In the genomic region with DNA sequence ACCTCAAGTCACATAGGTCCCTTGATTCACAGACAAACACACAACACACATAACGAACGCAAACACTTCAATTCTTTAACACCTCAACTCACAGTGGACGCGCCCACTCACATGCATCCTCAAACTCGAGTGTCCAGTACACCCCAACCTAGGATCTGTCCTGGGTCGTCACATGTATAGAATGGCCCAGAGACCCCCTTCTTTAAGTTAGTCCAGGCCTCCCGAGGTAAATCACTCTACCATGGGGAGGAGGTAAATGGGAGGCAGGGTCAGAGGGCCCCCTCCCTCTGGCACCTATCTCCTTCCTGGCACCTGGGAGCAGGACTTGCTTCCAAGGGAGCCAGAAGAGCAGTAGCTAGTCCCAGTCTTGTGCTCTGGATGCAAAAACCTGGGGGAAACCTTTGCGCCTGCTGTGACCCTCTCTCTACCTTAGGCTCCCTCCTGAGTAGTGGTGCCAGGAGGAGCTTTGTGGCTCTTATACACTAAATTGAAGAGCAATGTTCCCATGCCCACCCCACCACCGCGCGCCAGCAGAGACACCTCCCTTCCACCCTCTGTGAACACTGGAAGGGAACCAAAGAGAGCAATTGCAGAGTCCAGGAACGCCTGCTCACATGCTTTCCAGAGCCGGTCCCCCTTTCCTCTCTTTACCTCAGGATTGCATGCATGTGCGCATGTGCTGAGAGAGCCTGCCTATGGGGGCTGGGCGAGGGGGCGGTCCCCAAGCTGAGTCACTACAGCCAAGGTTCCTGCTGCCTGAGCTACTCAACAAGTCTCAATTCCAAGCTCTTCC, we compare ENCODE assay signal across 7 mouse cellular contexts. TPM values are rescaled to one million over a fixed set of nuclear protein-coding genes. Genes with fewer than 3 reads are reported as not detected.
DNase-seq lines count a peak whose midpoint lies in the region; ATAC-seq lines count a peak whose summit lies in the region.

No protein-coding gene starts in this region.

- H3K36me3 ChIP-seq in forebrain, embryonic 11.5 days (ENCODE audit: control insufficient read depth, insufficient read depth, low read length), result no peaks in the 10 kb centered on the region
- no peaks in the 10 kb centered on the region for H3K36me3 ChIP-seq in hindbrain, embryonic 10.5 days

- no peaks in the 10 kb centered on the region for H3K9me3 ChIP-seq in forebrain, embryonic 11.5 days (ENCODE audit: control insufficient read depth, low read length)
- no peaks in the 10 kb centered on the region for H3K9me3 ChIP-seq in hindbrain, embryonic 10.5 days

- no peak overlapping the region for H3K27ac ChIP-seq in forebrain, embryonic 11.5 days (ENCODE audit: low read depth, low read length)
- no peak overlapping the region for H3K27ac ChIP-seq in hindbrain, embryonic 10.5 days

- H3K27me3 ChIP-seq in forebrain, embryonic 11.5 days (ENCODE audit: control insufficient read depth, insufficient read depth, low read length), result peaks cover 71% of the 10 kb centered on the region
- peaks cover 99% of the 10 kb centered on the region for H3K27me3 ChIP-seq in hindbrain, embryonic 10.5 days (ENCODE audit: insufficient read depth, poor library complexity, severe bottlenecking)

- peak; percentile 87 for DNase-seq in ES-CJ7 (ENCODE audit: low read depth, low spot score)
- peak; percentile 83 for DNase-seq in adrenal gland, adult 8-10 months
- peak; percentile 74 for DNase-seq in forebrain, embryonic 11.5 days (ENCODE audit: low spot score)
- peak; percentile 61 for DNase-seq in hindbrain, embryonic 10.5 days (ENCODE audit: low spot score)
- DNase-seq in layer of hippocampus, postnatal 25 days (ENCODE audit: extremely low spot score in 1 of 2, low spot score in 1 of 2), result peak; percentile 64 to 76
- DNase-seq in lung, postnatal 10 days, result peak; percentile 85
- peak; percentile 1 to 7 for DNase-seq in spleen, postnatal 14 days (ENCODE audit: low spot score in 2 of 2)

- WGBS in forebrain, embryonic 11.5 days, result 10% methylated on average over 16 of the region's 16 CpGs
- 13% methylated on average over 16 of the region's 16 CpGs for WGBS in hindbrain, embryonic 10.5 days

- peaks cover 27% of the 10 kb centered on the region for H3K4me1 ChIP-seq in forebrain, embryonic 11.5 days (replicated peaks; ENCODE audit: control insufficient read depth, insufficient read depth, low read length)
- peaks cover 78% of the 10 kb centered on the region for H3K4me1 ChIP-seq in hindbrain, embryonic 10.5 days (replicated peaks)

- H3K4me3 ChIP-seq in forebrain, embryonic 11.5 days (ENCODE audit: low read depth, low read length), result no peak overlapping the region
- H3K4me3 ChIP-seq in hindbrain, embryonic 10.5 days, result peak overlapping the region; percentile 32

- H3K9ac ChIP-seq in forebrain, embryonic 11.5 days (ENCODE audit: low read length), result no peak overlapping the region

- H3K4me2 ChIP-seq in forebrain, embryonic 11.5 days (ENCODE audit: low read depth, low read length, severe bottlenecking), result 0 out of 2 replicates have a peak overlapping the region, but pooled peaks have one; percentile 18

- ATAC-seq in forebrain, embryonic 11.5 days (replicated peaks; ENCODE audit: low FRiP score), result no peak

RNA-seq across cellular contexts. Expression of gene Psd, which starts 8.2 kb away (rescaled TPM):
- 10 to 100 TPM in 3 of 4 experiments, 1 to 10 TPM in 1; 7.9 to 14.9 (median 13.1) TPM for total RNA-seq in adrenal gland, adult 8-10 months (2022)
- polyA plus RNA-seq in forebrain, embryonic 11.5 days (2014; fragmentation: Nextera tagmentation; extraction: Ambion mirVana), result 10.7 and 11.3 TPM in 2 replicates
- 4.5 and 9.7 TPM in 2 replicates for polyA plus RNA-seq in hindbrain, embryonic 10.5 days (2016; fragmentation: Nextera tagmentation; extraction: Ambion mirVana)
- total RNA-seq in layer of hippocampus, postnatal 25 days (2021), result 100 to 1,000 TPM; 765 to 790 TPM

RNA-seq across cellular contexts. Expression of gene Fbxl15, which starts 9.2 kb away (rescaled TPM):
- total RNA-seq in adrenal gland, adult 8-10 months (2022), result 10 to 100 TPM; 11.9 to 16.2 (median 13.2) TPM
- 22.5 and 25.8 TPM in 2 replicates for polyA plus RNA-seq in forebrain, embryonic 11.5 days (2014; fragmentation: Nextera tagmentation; extraction: Ambion mirVana)
- 23.2 and 28.2 TPM in 2 replicates for polyA plus RNA-seq in hindbrain, embryonic 10.5 days (2016; fragmentation: Nextera tagmentation; extraction: Ambion mirVana)
- total RNA-seq in layer of hippocampus, postnatal 25 days (2021), result 10 to 100 TPM; 29.0 to 32.8 TPM

RNA-seq across cellular contexts. Expression of gene Nfkb2, which starts 14.7 kb away (rescaled TPM):
- 10 to 100 TPM; 35.6 to 40.1 (median 37.3) TPM for total RNA-seq in adrenal gland, adult 8-10 months (2022)
- 4.1 and 4.2 TPM in 2 replicates for polyA plus RNA-seq in forebrain, embryonic 11.5 days (2014; fragmentation: Nextera tagmentation; extraction: Ambion mirVana)
- 5.6 and 6.4 TPM in 2 replicates for polyA plus RNA-seq in hindbrain, embryonic 10.5 days (2016; fragmentation: Nextera tagmentation; extraction: Ambion mirVana)
- 1 to 10 TPM; 1.8 to 2.8 TPM for total RNA-seq in layer of hippocampus, postnatal 25 days (2021)

RNA-seq across cellular contexts. Expression of gene Cuedc2, which starts 19.7 kb away (rescaled TPM):
- 100 to 1,000 TPM in 2 of 4 experiments, 10 to 100 TPM in 2; 77.2 to 109 (median 89.6) TPM for total RNA-seq in adrenal gland, adult 8-10 months (2022)
- polyA plus RNA-seq in forebrain, embryonic 11.5 days (2014; fragmentation: Nextera tagmentation; extraction: Ambion mirVana), result 217 and 242 TPM in 2 replicates
- 260 and 279 TPM in 2 replicates for polyA plus RNA-seq in hindbrain, embryonic 10.5 days (2016; fragmentation: Nextera tagmentation; extraction: Ambion mirVana)
- 100 to 1,000 TPM; 164 to 189 TPM for total RNA-seq in layer of hippocampus, postnatal 25 days (2021)

RNA-seq across cellular contexts. Expression of gene Mfsd13a, which starts 22.1 kb away (rescaled TPM):
- total RNA-seq in adrenal gland, adult 8-10 months (2022), result 10 to 100 TPM; 11.7 to 21.1 (median 16.6) TPM
- 7.9 and 8.6 TPM in 2 replicates for polyA plus RNA-seq in forebrain, embryonic 11.5 days (2014; fragmentation: Nextera tagmentation; extraction: Ambion mirVana)
- polyA plus RNA-seq in hindbrain, embryonic 10.5 days (2016; fragmentation: Nextera tagmentation; extraction: Ambion mirVana), result 10.0 and 11.9 TPM in 2 replicates
- total RNA-seq in layer of hippocampus, postnatal 25 days (2021), result 10 to 100 TPM; 29.9 to 31.4 TPM

Comparison
In these comparisons a context has a peak if more than half of its experiments do, and no peak if none do; other contexts are left out.
1. DNase-seq: peak in every context shown above with its lines; median percentile 87 in ES-CJ7; 85 in lung, postnatal 10 days; 83 in adrenal gland, adult 8-10 months; 74 in forebrain, embryonic 11.5 days; 70 in layer of hippocampus, postnatal 25 days; 61 in hindbrain, embryonic 10.5 days; 4 in spleen, postnatal 14 days.
2. RNA of gene Psd, which starts 8.2 kb away (total RNA-seq): 765 to 790 TPM in layer of hippocampus, postnatal 25 days; 7.9 to 14.9 TPM in adrenal gland, adult 8-10 months; every median in the first group is over 10 times any median in the second.
3. RNA of gene Nfkb2, which starts 14.7 kb away (total RNA-seq): 35.6 to 40.1 TPM in adrenal gland, adult 8-10 months; 1.8 to 2.8 TPM in layer of hippocampus, postnatal 25 days; every median in the first group is over 4 times any median in the second.